ENCODE assay signal across 34 mouse cellular contexts in genomic region chr3:108513465-108513864, GRCm38 (mm10). TPM values are rescaled to one million over a fixed set of nuclear protein-coding genes. Genes with fewer than 3 reads are reported as not detected.
"Had no signal": no experiment of that assay in that cellular context is flagged by ENCODE, and none has a peak within 500 bp of the region (broad histone marks: within the 10 kb centered on the region; RNA-seq: fewer than 3 reads in every experiment).

No protein-coding gene starts in this region.

- H3K9ac ChIP-seq: heart, embryonic 13.5 days; heart, embryonic 15.5 days; hindbrain, embryonic 13.5 days; hindbrain, embryonic 15.5 days; kidney, embryonic 15.5 days; limb, embryonic 13.5 days; limb, embryonic 15.5 days; liver, embryonic 12.5 days; liver, embryonic 14.5 days had no signal

- H3K4me2 ChIP-seq: heart, embryonic 13.5 days; heart, embryonic 15.5 days; hindbrain, embryonic 13.5 days; hindbrain, embryonic 15.5 days; kidney, embryonic 15.5 days; limb, embryonic 13.5 days; limb, embryonic 15.5 days; liver, embryonic 12.5 days had no signal

- H3K9me3 ChIP-seq: heart, embryonic 13.5 days; heart, embryonic 15.5 days; hindbrain, embryonic 13.5 days; hindbrain, embryonic 15.5 days; kidney, embryonic 15.5 days; limb, embryonic 13.5 days; limb, embryonic 15.5 days; liver, embryonic 12.5 days had no signal

- ATAC-seq: hindbrain, postnatal 0 days; intestine, embryonic 16.5 days; liver, embryonic 12.5 days had no signal

- H3K36me3 ChIP-seq: heart, embryonic 13.5 days; heart, embryonic 15.5 days; hindbrain, embryonic 13.5 days; hindbrain, embryonic 15.5 days; kidney, embryonic 15.5 days; limb, embryonic 13.5 days; limb, embryonic 15.5 days; liver, embryonic 12.5 days had no signal

- DNase-seq: gastrocnemius, postnatal 14 days; gastrocnemius, postnatal 36 days; heart, adult 11 months; heart, adult 2 months; heart, postnatal 14 days; heart, postnatal 36 days; kidney, adult 11 months; kidney, adult 2 months; kidney, adult 9 months; kidney, postnatal 14 days; kidney, postnatal 36 days; layer of hippocampus, adult 9-11 months; layer of hippocampus, postnatal 36 days; left cerebral cortex, postnatal 4 days had no signal

- H3K4me3 ChIP-seq: heart, adult 2 months; heart, embryonic 13.5 days; heart, embryonic 15.5 days; hindbrain, embryonic 13.5 days; hindbrain, embryonic 15.5 days; kidney, embryonic 15.5 days; limb, embryonic 13.5 days; limb, embryonic 15.5 days; liver, embryonic 12.5 days had no signal

- H3K4me1 ChIP-seq: heart, embryonic 15.5 days; liver, embryonic 12.5 days had no signal

- H3K27me3 ChIP-seq: heart, embryonic 13.5 days; heart, embryonic 15.5 days; hindbrain, embryonic 13.5 days; hindbrain, embryonic 15.5 days; limb, embryonic 13.5 days; limb, embryonic 15.5 days; liver, embryonic 12.5 days had no signal

- H3K27ac ChIP-seq: heart, adult 2 months; heart, embryonic 13.5 days; heart, embryonic 15.5 days; hindbrain, embryonic 13.5 days; hindbrain, embryonic 15.5 days; hindbrain, postnatal 0 days; kidney, embryonic 15.5 days; kidney, postnatal 0 days; limb, embryonic 13.5 days; limb, embryonic 15.5 days; liver, embryonic 12.5 days; liver, embryonic 14.5 days had no signal

RNA-seq across cellular contexts. Expression of gene 1700013F07Rik, which starts 20.5 kb away (rescaled TPM):
- total RNA-seq: gastrocnemius, adult 18-20 months; gastrocnemius, adult 8-10 months; gastrocnemius, postnatal 14 days; gastrocnemius, postnatal 36 days; heart, adult 2 months; heart, postnatal 14 days; heart, postnatal 36 days; hematopoietic stem cell, adult 5-6 weeks; liver, adult 2 months had no signal
- polyA plus RNA-seq: heart, embryonic 13.5 days; heart, postnatal 0 days; intestine, embryonic 14.5 days; intestine, embryonic 16.5 days; kidney, embryonic 15.5 days; kidney, postnatal 0 days; large intestine, adult 2 months; limb, embryonic 11.5 days; limb, embryonic 13.5 days; limb, embryonic 15.5 days; liver, adult 2 months; liver, embryonic 12.5 days; liver, embryonic 14.5 days had no signal

RNA-seq across cellular contexts. Expression of gene 5330417C22Rik, which starts 22.9 kb away (rescaled TPM):
- total RNA-seq: gastrocnemius, adult 18-20 months; heart, postnatal 36 days had no signal
